Mouse (Mus musculus) hindbrain, embryonic 16.5 days (tissue): ENCODE data around the gene Svep1. TPM values are rescaled to one million over a fixed set of nuclear protein-coding genes. Genes with fewer than 3 reads are reported as not detected.

Experiments used
- ATAC-seq: fragments of 200-750 bp; cut with Nextera tagmentation; 2 replicates; pipeline ENCODE4 v1.8.0; 2017; ENCODE audit warnings: moderate TSS enrichment, moderate library complexity
- H3K27ac ChIP-seq: fragments of 300-500 bp; sonication (generic); 2 replicates; pipeline ENCODE4 v1.5.1; 2014; ENCODE audit warnings: low read depth, mild to moderate bottlenecking, control low read depth, low read length, moderate library complexity
- H3K27me3 ChIP-seq: fragments of 300-500 bp; sonication (generic); replicated peaks from 2 replicates; pipeline ENCODE4 v1.6.1; 2014; ENCODE audit warnings: low read length; ENCODE audit not compliant: control insufficient read depth, insufficient read depth
- H3K36me3 ChIP-seq: fragments of 300-500 bp; sonication (generic); 2 replicates; pipeline ENCODE4 v1.6.1; 2014; ENCODE audit warnings: mild to moderate bottlenecking, low read length, moderate library complexity, mixed read lengths; ENCODE audit not compliant: control insufficient read depth, insufficient read depth
- H3K4me1 ChIP-seq: fragments of 300-500 bp; sonication (generic); 2 replicates; pipeline ENCODE4 v1.6.1; 2014; ENCODE audit warnings: low read depth, low read length; ENCODE audit not compliant: control insufficient read depth, insufficient read depth
- H3K4me2 ChIP-seq: fragments of 300-500 bp; sonication (generic); 2 replicates; pipeline ENCODE4 v1.6.1; 2014; ENCODE audit warnings: mild to moderate bottlenecking, low read length, control low read depth, moderate library complexity
- H3K4me3 ChIP-seq: fragments of 300-500 bp; sonication (generic); 2 replicates; pipeline ENCODE4 v1.5.1; 2014; ENCODE audit warnings: mild to moderate bottlenecking, low read length, control low read depth, moderate library complexity
- H3K9ac ChIP-seq: fragments of 300-500 bp; sonication (generic); 2 replicates; pipeline ENCODE4 v1.6.1; 2014; ENCODE audit warnings: low read depth, mild to moderate bottlenecking, control low read depth, low read length, moderate library complexity
- H3K9me3 ChIP-seq: fragments of 300-500 bp; sonication (generic); 2 replicates; pipeline ENCODE4 v1.6.1; 2014; ENCODE audit warnings: mild to moderate bottlenecking, low read length, moderate library complexity; ENCODE audit not compliant: control insufficient read depth
- WGBS: fragments of 180-500 bp; shearing (Covaris S2); extraction: QIAGEN DNeasy Blood & Tissue Kit; methylation state at CpG from one replicate; pipeline ENCODE4 v1.1.7; 2014; 5-methylcytosine and 5-hydroxymethylcytosine counted together
- polyA plus RNA-seq: library from polyadenylated mRNA; unstranded; fragments of >200 nt; fragmentation: Nextera tagmentation; extraction: Ambion mirVana; gene quantifications from 2 replicates; pipeline ENCODE4 v1.2.1, GENCODE M21; 2015

The Svep1 gene
- 1.2 and 1.5 TPM in 2 replicates for polyA plus RNA-seq

- ATAC-seq: peak; percentile 84
- under 1% methylated on average over 45 of the region's 47 CpGs for WGBS
- Histone ChIP-seq H3K9ac (peak within 1 kb of the TSS; percentile 62), H3K9me3 (no peaks in the 10 kb centered on the region), H3K36me3 (no peaks in the 10 kb centered on the region), H3K4me2 (peak within 1 kb of the TSS; percentile 89), H3K27me3 (0 out of 2 replicates have a peak, but pooled peaks cover 2% of the 10 kb centered on the region), H3K27ac (no peak within 1 kb of the TSS), H3K4me1 (no peaks in the 10 kb centered on the region; the same call in 1 of the 2 replicates), H3K4me3 (peak within 1 kb of the TSS; percentile 54)
These were observed at the start of gene Svep1 for GRCm38 (mm10) chr4:58206115-58206945. Svep1 (minus strand) TSS chr4:58206859.

- no peaks in the 10 kb centered on the region for H3K4me1 ChIP-seq
- no peak overlapping the region for H3K27ac ChIP-seq
- no peak overlapping the region for H3K9ac ChIP-seq
- H3K9me3 ChIP-seq: no peaks in the 10 kb centered on the region
- ATAC-seq: peak; percentile 63; the same call in 1 of the 2 replicates
- no peaks in the 10 kb centered on the region for H3K27me3 ChIP-seq
- 36% methylated on average over 5 of the region's 5 CpGs for WGBS
- H3K36me3 ChIP-seq: no peaks in the 10 kb centered on the region
- H3K4me2 ChIP-seq: no peak overlapping the region
- H3K4me3 ChIP-seq: no peak overlapping the region
These were observed 46.8 kb upstream of the Svep1 start for GRCm38 (mm10) chr4:58253410-58253809.

- no peak overlapping the region for H3K4me2 ChIP-seq
- no peak overlapping the region for H3K27ac ChIP-seq
- H3K9me3 ChIP-seq: no peaks in the 10 kb centered on the region
- no peaks in the 10 kb centered on the region for H3K36me3 ChIP-seq
- no peak overlapping the region for H3K9ac ChIP-seq
- no peaks in the 10 kb centered on the region for H3K27me3 ChIP-seq
- H3K4me3 ChIP-seq: no peak overlapping the region
- no peaks in the 10 kb centered on the region for H3K4me1 ChIP-seq
- 86% methylated on average over 3 of the region's 3 CpGs for WGBS
- ATAC-seq: no peak
These were observed 45.7 kb upstream of the Svep1 start for GRCm38 (mm10) chr4:58252381-58252780.

GRCm38 (mm10) chr4:58245544-58245943 lies 38.9 kb upstream of the Svep1 start:
- Histone ChIP-seq H3K4me3 (no peak overlapping the region), H3K9ac (no peak overlapping the region), H3K9me3 (no peaks in the 10 kb centered on the region), H3K4me1 (no peaks in the 10 kb centered on the region), H3K27ac (no peak overlapping the region), H3K4me2 (no peak overlapping the region), H3K36me3 (no peaks in the 10 kb centered on the region), H3K27me3 (no peaks in the 10 kb centered on the region)
- ATAC-seq: no peak
- 93% methylated on average over 1 of the region's 1 CpGs for WGBS

GRCm38 (mm10) chr4:58240416-58240815 lies 33.8 kb upstream of the Svep1 start:
- ATAC-seq: no peak
- Histone ChIP-seq H3K27me3 (no peaks in the 10 kb centered on the region), H3K9me3 (no peaks in the 10 kb centered on the region; the same call in 1 of the 2 replicates), H3K4me1 (no peaks in the 10 kb centered on the region), H3K36me3 (no peaks in the 10 kb centered on the region), H3K4me2 (no peak overlapping the region), H3K9ac (no peak overlapping the region), H3K27ac (no peak overlapping the region), H3K4me3 (no peak overlapping the region)
- 78% methylated on average over 7 of the region's 7 CpGs for WGBS

GRCm38 (mm10) chr4:58235828-58236227 lies 29.2 kb upstream of the Svep1 start:
- Histone ChIP-seq H3K27ac (no peak overlapping the region), H3K4me1 (no peaks in the 10 kb centered on the region), H3K36me3 (no peaks in the 10 kb centered on the region), H3K4me2 (no peak overlapping the region), H3K27me3 (no peaks in the 10 kb centered on the region), H3K9me3 (no peaks in the 10 kb centered on the region; the same call in 1 of the 2 replicates), H3K4me3 (no peak overlapping the region), H3K9ac (no peak overlapping the region)
- 64% methylated on average over 6 of the region's 6 CpGs for WGBS
- no peak for ATAC-seq

- ATAC-seq: no peak
- H3K36me3 ChIP-seq: no peaks in the 10 kb centered on the region
- H3K4me2 ChIP-seq: no peak overlapping the region
- H3K9me3 ChIP-seq: no peaks in the 10 kb centered on the region
- WGBS: 93% methylated on average over 2 of the region's 2 CpGs
- no peak overlapping the region for H3K4me3 ChIP-seq
- no peak overlapping the region for H3K9ac ChIP-seq
- H3K4me1 ChIP-seq: no peaks in the 10 kb centered on the region
- H3K27me3 ChIP-seq: no peaks in the 10 kb centered on the region
- no peak overlapping the region for H3K27ac ChIP-seq
These were observed 16.8 kb upstream of the Svep1 start for GRCm38 (mm10) chr4:58223499-58223898.

GRCm38 (mm10) chr4:58211374-58211773 lies 4.7 kb upstream of the Svep1 start:
- Histone ChIP-seq H3K9me3 (no peaks in the 10 kb centered on the region), H3K27ac (no peak overlapping the region), H3K4me1 (no peaks in the 10 kb centered on the region; the same call in 1 of the 2 replicates), H3K27me3 (no peaks in the 10 kb centered on the region), H3K36me3 (no peaks in the 10 kb centered on the region), H3K4me2 (no peak overlapping the region), H3K4me3 (no peak overlapping the region), H3K9ac (no peak overlapping the region)
- no peak for ATAC-seq
- WGBS: 81% methylated on average over 6 of the region's 6 CpGs

GRCm38 (mm10) chr4:58210557-58211090 lies 4.0 kb upstream of the Svep1 start:
- Histone ChIP-seq H3K27me3 (no peaks in the 10 kb centered on the region), H3K9me3 (no peaks in the 10 kb centered on the region), H3K27ac (no peak overlapping the region), H3K9ac (no peak overlapping the region), H3K4me3 (no peak overlapping the region), H3K36me3 (no peaks in the 10 kb centered on the region), H3K4me1 (no peaks in the 10 kb centered on the region; the same call in 1 of the 2 replicates), H3K4me2 (no peak overlapping the region)
- ATAC-seq: no peak
- 58% methylated on average over 5 of the region's 5 CpGs for WGBS
